In the genomic region with DNA sequence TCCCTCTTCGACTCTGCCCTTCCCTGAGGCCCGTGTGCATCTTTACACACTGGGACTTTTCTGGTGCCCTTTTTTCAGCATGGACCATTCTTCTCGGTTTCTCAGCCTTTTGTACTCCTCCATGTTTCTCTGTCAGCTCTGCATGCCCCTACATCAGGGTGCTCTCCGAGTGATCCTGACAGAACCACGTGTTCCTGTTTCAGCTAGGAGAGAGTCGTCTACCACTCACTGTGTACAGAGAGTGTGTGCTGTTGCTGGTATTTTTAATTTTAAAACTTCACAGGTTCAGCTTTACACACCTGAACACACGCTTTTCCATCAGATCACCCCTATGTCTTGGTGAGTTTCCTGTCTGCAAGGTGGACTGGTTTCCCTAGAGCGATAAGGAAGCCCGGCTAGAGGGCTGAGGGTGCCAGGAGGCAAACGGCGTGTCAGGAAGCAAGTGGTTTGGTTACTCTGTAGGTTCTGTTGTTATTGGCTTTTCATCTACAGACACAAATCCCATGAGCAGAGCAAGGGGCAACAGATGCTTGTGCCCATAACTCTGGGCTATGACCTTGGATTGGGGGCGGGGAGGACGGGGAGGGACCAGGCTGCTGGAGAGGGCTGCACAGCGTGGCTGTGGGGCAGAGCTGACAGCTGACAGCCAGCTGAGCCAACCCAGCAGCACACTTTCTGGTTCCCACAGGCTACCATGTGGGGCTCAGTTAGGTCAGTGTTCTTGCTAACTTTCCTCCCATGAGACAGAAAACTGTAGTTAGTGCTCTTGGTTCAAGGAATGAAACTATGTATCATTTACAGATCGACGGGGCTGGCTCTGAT, we compare ENCODE assay signal across 8 mouse cellular contexts. TPM values are rescaled to one million over a fixed set of nuclear protein-coding genes. Genes with fewer than 3 reads are reported as not detected.
A peak's percentile ranks its signal among the peaks of the same experiment; 100 is the strongest.
DNase-seq lines count a peak whose midpoint lies in the region; ATAC-seq lines count a peak whose summit lies in the region.

No protein-coding gene starts in this region.

- 51% methylated on average over 16 of the region's 16 CpGs for WGBS in liver, embryonic 11.5 days

- peaks cover 8% of the 10 kb centered on the region; the same call in 1 of the 2 replicates for H3K4me1 ChIP-seq in liver, embryonic 11.5 days (replicated peaks; ENCODE audit: control insufficient read depth, insufficient read depth, low read length)

- H3K27ac ChIP-seq in liver, embryonic 11.5 days (ENCODE audit: low read depth, low read length) = no peak overlapping the region

- H3K27me3 ChIP-seq in liver, embryonic 11.5 days (replicated peaks; ENCODE audit: control insufficient read depth, insufficient read depth, low read length) = no peaks in the 10 kb centered on the region

- DNase-seq in adrenal gland, postnatal 25 days = peak; percentile 21
- DNase-seq in adrenal gland, adult 8-10 months = no peak
- peak; percentile 10 for DNase-seq in thymus, postnatal 14 days
- no peak for DNase-seq in thymus, postnatal 25 days
- DNase-seq in liver, embryonic 11.5 days (ENCODE audit: low spot score) = no peak
- DNase-seq in right cerebral cortex, postnatal 14 days = no peak
- no peak for DNase-seq in urinary bladder, postnatal 36 days (ENCODE audit: low spot score in 2 of 2)
- DNase-seq in lung, postnatal 14 days = no peak

- no peak for ATAC-seq in liver, embryonic 11.5 days (replicated peaks; ENCODE audit: low FRiP score)

- no peak overlapping the region for H3K4me3 ChIP-seq in liver, embryonic 11.5 days (ENCODE audit: low read depth, low read length)

- no peaks in the 10 kb centered on the region for H3K36me3 ChIP-seq in liver, embryonic 11.5 days (ENCODE audit: control insufficient read depth, insufficient read depth, low read length)

- H3K4me2 ChIP-seq in liver, embryonic 11.5 days = peak overlapping the region; percentile 26

- H3K9me3 ChIP-seq in liver, embryonic 11.5 days (ENCODE audit: control insufficient read depth, low read length) = no peaks in the 10 kb centered on the region

- H3K9ac ChIP-seq in liver, embryonic 11.5 days (ENCODE audit: low read depth, low read length) = no peak overlapping the region

RNA-seq across cellular contexts. Expression of a gene that starts 3.0 kb away (rescaled TPM):
- total RNA-seq in adrenal gland, postnatal 25 days (2021) = 36.2 and 47.5 TPM in 2 replicates
- 10 to 100 TPM; 27.2 to 38.9 (median 27.8) TPM for total RNA-seq in adrenal gland, adult 8-10 months (2022)
- 3.5 and 5.5 TPM in 2 replicates for polyA plus RNA-seq in liver, embryonic 11.5 days (2014; fragmentation: Nextera tagmentation; extraction: Ambion mirVana)

Comparison
In these comparisons a context has a peak if more than half of its experiments do, and no peak if none do; other contexts are left out.
1. DNase-seq: peak in adrenal gland, postnatal 25 days (single experiment) and thymus, postnatal 14 days (single experiment); none in adrenal gland, adult 8-10 months (single experiment), thymus, postnatal 25 days (single experiment), liver, embryonic 11.5 days (single experiment), right cerebral cortex, postnatal 14 days (single experiment), urinary bladder, postnatal 36 days (0 of 2) and lung, postnatal 14 days (single experiment).